Mouse (Mus musculus) adrenal gland, postnatal 25 days (tissue): ENCODE measurements at regions not wholly inside any gene's neighbourhood (a gene's known extent, or its start where the extent isn't known, plus 50 kb on each side); places are given as distances from the start of the nearest gene placed in this dataset.
A peak's percentile ranks its signal among the peaks of the same experiment; 100 is the strongest.

ENCODE experiments used
- DNase-seq: peaks from one replicate; pipeline ENCODE4 v3.0.0; 2021; ENCODE audit warnings: mixed read lengths

DNA sequence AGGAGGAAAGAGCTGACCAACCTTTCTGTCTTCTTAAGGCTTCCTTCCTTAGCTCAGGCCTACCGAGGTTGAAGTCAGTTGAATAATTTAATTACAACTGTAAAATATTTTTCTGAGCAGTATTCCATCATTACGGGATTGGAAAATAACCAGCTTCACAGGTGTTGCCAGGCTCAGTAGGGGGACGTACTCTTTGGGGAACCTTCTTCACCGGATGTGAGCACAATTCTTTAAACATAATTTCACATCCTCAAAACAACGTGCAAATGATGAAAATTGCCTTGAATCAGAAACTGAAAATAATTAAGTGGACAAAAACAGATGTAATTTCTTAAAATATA, 515.9 kb downstream of the Tns3 start:
- no peak for DNase-seq

- DNase-seq, result no peak
Observed at GRCm38 (mm10) chr11:8147790-8148484, 516.4 kb downstream of the Tns3 start.

- DNase-seq, result no peak
Observed at GRCm38 (mm10) chr11:8137366-8137765, 527.0 kb downstream of the Tns3 start.

DNA sequence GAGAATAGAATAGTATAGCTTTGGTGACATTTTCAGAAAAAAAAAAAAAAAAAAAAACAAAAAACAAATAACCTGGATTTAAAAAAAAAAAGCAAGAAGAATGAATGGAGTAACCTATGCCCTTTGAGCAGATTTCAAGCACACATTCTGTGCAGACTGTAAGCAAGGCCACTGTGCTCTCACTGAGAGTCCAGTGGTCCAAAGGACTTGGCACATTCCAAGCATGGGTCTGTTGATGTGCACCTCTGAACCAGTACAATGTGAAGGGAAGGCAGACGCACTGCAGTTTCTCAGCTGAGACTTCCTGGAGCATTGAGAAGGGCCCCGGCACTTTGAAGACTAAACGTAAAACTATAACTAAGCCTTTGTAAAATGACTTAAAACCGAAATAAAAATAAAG, 527.7 kb downstream of the Tns3 start:
- DNase-seq, result no peak

GRCm38 (mm10) chr11:8109286-8109685, 555.0 kb downstream of the Tns3 start:
- no peak for DNase-seq

- no peak for DNase-seq
Observed at GRCm38 (mm10) chr11:8101091-8101490, 563.2 kb downstream of the Tns3 start.

DNA sequence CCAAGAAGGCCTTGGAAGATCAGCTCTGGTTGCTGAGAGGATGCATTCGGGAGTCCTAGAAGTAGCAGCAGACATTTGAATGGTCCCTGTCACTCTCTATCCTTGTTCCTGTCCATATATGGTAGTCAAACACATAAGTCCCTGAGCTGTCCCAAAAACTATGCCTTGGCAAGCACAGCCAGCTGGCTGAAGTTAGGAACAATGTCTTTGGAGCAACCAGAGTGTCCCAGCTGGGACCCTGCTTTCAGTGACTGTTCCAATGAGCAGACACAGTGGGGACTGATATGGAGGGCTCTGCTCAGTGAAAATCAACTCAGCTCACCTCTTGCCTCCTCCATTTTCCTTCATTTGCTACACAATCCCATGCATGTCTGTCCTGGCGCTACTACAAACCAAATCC, 580.0 kb downstream of the Tns3 start:
- no peak for DNase-seq

- no peak for DNase-seq
Observed at GRCm38 (mm10) chr11:8082811-8083210, 581.5 kb downstream of the Tns3 start.

DNA sequence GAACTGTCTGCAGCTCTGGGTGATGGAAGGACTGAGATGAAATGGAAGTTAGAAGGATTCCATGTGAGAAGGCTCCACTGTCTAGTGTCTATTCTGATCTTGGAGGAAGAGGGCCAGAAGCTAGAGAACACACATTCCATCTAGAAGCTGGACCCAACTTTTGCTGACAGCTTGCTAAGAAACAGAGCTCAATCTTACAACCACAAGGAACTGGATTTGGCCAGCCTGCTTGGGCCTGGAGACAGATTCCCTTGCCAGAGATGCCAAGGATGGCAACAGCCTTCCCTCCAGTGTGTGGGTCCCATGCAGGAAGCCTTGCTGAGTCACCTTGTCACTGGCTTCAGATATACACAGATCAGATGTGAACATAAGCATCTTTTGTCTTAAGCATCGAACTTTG, 591.0 kb downstream of the Tns3 start:
- DNase-seq, result no peak

GRCm38 (mm10) chr11:8068873-8069272, 595.5 kb downstream of the Tns3 start:
- no peak for DNase-seq

GRCm38 (mm10) chr11:8067330-8067729, 597.0 kb downstream of the Tns3 start:
- no peak for DNase-seq

- DNase-seq, result no peak
Observed at GRCm38 (mm10) chr11:8065811-8066210, 598.5 kb downstream of the Tns3 start.

- no peak for DNase-seq
Observed at GRCm38 (mm10) chr11:8065086-8065485, 599.2 kb downstream of the Tns3 start.

DNA sequence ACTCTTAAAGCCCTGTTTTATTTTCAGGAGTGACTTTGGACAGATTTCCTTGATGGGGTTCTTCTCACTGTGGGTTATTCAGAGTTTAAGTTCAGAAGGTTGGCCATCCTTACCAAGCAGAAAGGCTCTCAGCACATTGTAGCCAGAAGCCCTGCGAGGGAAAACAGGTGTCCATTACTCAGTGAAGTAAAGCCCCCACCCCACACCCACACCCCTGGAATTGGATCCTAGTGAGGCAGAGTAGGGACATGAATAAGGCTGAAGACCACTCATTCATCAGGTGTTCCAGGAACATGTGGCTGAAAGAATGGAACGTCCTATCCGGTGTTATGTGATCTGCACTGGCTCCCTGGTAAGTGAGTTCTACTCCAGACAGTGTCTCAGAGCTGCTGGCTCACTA, 602.3 kb downstream of the Tns3 start:
- DNase-seq, result no peak

DNA sequence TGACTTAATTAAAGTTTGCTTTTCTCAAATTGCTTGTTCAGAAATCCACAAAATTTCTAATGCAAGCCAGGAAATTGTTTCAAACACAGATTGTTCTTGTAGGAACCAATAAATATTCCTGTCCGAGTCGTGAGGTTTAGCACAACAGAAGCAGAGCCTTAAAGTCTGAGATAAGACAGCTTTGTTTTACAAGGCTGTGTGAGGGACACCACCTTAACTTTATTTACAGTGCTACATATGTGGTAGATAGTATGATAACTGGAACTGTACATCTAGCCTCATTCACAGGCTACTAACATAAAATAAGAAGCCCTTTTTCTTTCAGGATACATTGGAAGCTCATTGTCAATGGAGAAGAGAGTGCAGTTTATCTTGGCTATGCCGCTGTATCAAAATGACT, 602.8 kb downstream of the Tns3 start:
- DNase-seq, result no peak

DNA sequence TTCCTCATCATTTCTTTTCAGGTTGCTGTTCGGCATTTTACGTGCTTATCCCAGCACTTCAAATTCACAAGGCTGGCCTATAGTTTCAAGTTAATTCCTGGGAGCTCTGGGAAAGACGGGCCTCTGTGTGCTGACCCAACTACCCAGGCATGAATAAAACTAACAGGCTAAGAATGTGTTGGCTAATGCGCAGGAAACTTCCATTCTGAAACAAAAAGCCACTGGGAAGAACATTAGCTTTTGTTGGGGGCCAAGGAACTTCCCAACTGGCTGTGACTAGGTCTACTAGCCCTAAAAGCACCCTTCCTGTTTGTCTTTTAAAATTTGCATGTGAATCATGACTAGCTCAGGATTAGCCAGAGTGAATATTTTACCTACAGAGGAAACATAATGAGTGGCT, 612.8 kb downstream of the Tns3 start:
- no peak for DNase-seq

DNA sequence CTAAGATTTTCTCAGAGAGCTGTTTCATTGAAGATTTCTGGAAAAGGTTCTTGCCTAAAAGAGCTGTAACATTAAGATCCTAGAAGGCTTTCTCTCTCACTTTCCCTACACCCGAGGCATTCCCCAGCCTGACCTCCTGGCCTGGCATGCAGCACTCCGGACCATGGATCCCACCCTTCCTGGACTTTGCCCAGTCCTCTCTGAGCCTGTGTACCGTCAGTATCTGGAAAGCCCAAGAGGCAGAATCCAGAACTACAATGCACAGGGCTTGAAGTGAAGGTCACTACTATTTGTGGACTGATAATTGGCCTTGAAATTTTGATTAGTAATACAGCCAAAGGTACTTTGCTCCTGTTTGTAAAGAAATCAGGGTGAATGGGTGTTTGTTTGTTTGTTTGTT, 619.2 kb downstream of the Tns3 start:
- DNase-seq, result no peak

- DNase-seq, result no peak
Observed at GRCm38 (mm10) chr11:8030119-8030518, 634.2 kb downstream of the Tns3 start.

- DNase-seq, result peak; percentile 1
Observed at GRCm38 (mm10) chr11:8007801-8008200, 656.5 kb downstream of the Tns3 start.

- no peak for DNase-seq
Observed at GRCm38 (mm10) chr11:7981031-7981430, 683.3 kb downstream of the Tns3 start.

GRCm38 (mm10) chr11:7975845-7976244, 688.5 kb downstream of the Tns3 start:
- DNase-seq, result no peak

DNA sequence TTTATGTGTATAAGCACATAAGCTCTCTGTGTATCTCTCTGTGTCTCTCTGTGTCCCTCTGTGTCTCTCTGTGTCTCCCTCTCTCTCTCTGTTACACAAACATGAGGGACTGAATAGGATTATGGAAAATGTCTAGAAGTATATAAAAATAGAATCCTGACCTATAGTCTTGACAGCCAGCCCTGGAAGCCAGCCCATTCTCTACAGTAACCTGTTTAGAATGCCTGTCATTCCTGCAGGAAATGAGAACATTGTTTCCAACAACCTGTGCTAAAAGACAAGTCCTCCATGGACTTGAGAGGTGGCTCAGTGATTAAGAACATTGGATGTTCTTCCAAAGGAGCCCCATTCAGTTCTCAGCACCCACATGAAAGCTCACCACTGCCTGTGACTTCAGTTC, 714.4 kb downstream of the Tns3 start:
- no peak for DNase-seq

DNA sequence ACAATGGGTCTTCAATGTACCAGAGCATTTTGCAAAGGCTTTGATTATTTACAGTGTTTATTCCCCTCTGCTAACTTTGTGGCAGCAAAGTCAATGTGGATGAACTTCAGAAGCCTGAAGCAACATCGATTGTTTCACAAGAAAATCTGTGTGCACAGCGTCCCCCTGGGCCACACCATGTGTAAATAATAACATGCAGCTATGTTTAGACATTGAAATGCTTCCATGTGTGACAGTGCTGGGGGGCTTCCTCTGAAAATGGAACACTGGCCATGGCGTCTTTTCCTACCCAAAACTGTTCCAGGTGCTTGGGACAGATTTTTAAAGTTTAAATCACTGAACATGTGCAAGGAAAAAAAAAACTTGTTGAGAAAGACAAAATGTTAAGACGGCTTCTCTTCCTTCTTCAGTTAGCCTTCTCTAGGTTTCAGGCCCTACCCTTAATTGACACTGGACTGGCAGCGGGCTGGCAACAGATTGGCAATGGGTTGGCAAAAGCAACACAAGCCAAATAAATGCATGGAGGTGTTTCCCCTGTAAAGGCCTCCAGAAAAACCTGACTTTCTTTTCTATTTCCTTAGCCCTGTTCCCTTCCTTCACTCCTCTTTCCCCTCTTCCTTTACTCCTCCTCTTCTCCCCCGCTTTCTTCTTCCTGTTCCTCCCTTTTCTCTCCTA, 715.0 kb downstream of the Tns3 start:
- no peak for DNase-seq

GRCm38 (mm10) chr11:7944956-7945515, 719.3 kb downstream of the Tns3 start:
- DNase-seq, result no peak
